Mouse (Mus musculus) megakaryocyte-erythroid progenitor cell, adult 5-6 weeks (primary cell): ENCODE results near the gene Enox1. TPM values are rescaled to one million over a fixed set of nuclear protein-coding genes. Genes with fewer than 3 reads are reported as not detected.
A peak's percentile ranks its signal among the peaks of the same experiment; 100 is the strongest.

Experiments
- ATAC-seq: replicated peaks from 2 replicates; pipeline ENCODE4 v1.8.0; 2016; ENCODE audit warnings: mild to moderate bottlenecking, inconsistent platforms; ENCODE audit not compliant: severe bottlenecking, poor library complexity, low FRiP score, low TSS enrichment
- total RNA-seq, 2 experiments: library from RNA; stranded (forward) in 1 of 2; stranded (reverse) in 1 of 2; fragments of 200-1000, 215-1000 nt in 1 of 2; fragments of >200 nt in 1 of 2; fragmentation: Nextera tagmentation in 1 of 2; gene quantifications; 2 replicates each; pipeline ENCODE4 v1.2.3; 2014 to 2017

The Enox1 gene
- total RNA-seq, 2 experiments from 2014 or later, result not detected

DNA sequence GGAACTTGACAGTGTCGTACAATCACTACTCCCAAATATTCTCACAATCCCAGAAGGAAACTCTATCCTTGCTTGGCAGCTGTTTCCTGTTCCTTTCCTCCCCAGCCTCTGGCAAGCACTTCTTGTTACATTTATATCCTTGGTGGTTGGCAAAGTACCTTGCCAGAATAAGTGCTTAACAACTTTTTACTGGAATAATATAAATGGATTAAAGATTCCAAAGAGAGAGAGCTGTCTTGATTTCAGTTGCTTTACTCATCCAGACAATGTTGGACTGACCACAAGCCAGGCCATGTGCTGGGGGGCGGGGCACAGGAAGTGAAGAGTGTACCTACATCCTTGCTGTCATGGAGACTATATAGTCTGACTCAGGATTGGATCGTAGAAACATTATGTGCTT is 189.7 kb downstream of the Enox1 start:
- no peak for ATAC-seq

DNA sequence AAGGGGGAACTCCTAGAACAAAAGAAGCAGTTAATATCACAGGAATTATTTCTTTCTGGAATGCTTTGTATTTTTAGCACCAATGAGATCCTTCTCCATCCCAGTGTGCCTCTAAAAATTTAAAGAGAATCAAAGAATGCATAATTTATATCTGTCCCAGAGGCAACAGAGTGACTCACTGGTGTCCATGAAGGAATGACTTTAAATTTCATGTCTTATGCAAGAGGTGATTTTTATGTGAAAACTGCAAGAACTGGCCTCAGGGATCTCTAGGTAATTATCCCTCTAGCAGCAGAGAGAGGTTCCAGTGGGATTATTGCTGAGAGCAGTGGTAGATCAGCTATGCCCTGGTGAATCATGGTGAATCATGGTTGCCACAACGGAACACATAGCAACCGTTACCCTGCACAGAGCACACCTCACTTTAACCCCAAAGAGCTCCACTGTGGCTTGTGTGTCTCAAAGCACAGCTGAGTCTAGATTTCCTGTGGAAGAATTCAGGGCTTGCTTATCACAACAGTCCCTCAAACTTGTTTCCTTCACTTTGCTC is 195.3 kb downstream of the Enox1 start:
- ATAC-seq, result no peak

DNA sequence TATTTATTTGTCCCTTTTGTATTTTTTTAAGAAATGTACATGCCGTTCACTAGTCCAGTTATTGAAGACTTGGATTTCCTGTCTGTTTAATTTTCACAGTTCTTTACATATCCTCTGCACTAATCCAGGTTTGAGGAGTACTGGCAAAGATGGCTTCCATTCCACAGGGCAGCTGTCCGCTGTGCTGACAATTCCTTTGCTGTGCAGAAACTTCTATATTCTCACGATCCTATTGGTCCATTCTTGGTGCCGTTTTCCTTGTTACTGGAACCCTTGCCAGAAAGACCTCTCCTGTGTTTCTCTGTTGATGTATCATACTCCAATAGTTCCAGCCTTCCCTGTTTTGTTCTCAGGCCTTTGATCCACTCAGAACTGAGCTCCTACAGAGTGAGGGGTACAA is 206.1 kb downstream of the Enox1 start:
- no peak for ATAC-seq

DNA sequence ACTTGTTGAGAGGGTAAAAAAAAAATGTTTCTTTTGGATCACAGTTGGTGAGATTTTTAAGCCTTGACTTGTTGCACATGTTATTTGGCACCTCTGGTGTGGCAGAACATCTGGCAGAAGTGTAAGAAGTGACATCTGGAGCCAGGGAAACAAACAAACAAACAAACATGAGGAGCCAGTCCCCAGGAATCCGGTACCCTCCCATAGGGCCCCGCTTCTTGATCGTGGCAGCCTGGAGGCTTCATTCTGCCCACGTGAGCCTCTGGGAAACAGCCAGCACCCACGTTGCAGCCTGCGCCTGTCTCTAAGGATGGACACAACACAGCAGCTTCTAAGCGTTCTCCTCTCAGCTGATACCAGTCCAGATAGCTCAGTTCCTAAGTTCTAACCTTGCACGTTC is 211.8 kb downstream of the Enox1 start:
- ATAC-seq, result no peak

DNA sequence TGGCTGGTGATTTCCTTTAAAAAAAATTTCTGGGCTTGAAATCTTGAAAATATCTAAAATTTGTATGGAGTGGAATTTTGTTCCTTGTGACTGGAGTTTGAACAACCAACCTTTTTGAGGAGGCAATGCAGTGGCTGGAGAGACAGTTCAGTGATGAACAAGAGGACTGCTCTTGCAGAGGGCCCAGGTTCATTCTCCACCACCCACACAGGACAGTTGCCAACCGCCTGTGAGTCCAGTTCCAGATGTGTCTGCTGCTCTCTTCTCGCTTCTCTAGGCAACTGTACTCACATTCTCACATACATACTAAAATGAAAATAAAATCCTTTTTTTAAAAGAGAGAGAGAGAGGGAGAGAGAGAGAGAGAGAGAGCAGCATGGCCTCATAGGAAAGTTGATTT is 212.5 kb downstream of the Enox1 start:
- no peak for ATAC-seq

DNA sequence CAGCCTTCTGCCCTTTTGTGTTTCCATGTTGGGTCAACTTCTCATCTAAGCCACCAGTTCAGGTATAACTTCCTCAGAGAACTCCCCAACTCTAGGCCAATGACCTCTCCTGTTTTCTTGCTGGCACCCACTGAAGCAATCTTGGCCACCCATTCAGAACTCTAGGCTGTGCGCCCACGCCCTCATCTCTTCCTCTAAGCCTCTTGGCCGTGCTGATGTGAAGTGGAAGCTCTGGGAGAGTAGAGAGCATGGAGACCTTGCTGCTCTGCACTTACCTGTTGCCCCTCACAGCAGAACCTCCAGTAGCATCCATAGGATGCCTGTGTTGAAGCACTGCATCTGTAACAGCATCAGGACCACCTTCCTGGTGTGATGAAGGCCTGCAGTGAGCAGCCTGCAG is 214.0 kb downstream of the Enox1 start:
- ATAC-seq, result no peak

DNA sequence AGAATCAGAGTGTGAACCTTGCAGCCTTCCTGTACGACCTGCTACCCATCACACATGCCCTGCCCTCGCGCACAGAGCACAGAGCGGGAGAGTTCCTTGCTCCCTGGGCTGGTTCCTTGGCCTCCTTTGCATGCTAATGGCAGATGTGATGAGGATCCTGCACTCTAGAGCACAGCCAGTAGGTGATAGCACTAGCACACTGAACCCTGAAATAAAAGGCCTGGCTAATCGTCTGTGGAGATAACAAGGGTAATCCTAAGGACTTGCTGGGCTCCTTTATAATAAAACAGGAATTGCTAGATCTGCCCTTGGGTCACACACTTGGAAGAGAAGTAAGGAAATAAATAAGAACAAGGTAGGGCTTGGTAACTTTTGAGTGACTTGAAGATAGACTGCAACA is 215.4 kb downstream of the Enox1 start:
- ATAC-seq, result no peak

DNA sequence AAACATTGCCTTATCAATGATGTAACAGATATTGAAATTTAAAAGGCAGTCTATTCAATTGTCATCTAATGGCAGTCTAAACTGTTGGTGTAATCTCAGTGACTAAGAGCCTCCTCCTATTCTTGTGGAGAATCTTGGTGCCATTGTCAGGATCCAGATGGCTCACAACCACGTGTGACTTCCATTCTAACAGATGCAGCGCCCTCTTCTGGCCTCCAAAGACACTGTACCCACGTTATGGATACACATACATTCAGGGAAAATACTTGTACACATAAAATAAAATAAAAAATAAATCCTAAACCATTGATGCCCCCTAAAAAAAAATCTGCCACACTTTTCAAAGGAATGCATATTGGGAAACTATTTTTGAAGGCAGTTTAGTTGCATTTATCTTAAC is 216.6 kb downstream of the Enox1 start:
- no peak for ATAC-seq

DNA sequence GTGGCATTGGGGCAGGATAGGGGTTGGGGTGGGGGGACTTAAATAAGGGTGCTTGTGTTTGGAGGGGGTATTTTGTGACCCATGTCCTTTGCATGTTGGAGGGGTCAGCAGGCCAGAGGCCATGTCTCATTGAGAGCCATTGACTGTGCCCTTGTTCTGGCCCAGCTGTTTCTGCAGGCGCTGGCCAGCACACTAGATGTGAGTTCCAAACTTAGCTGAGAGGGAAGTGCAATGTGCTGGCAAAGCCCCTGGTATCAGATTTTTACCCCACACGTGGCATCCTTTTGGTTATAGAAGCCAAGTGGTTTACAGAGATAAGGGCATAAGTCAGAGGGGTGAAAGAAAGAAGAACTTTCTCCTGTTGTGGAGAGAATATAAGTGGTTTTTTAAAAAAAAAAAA is 218.5 kb downstream of the Enox1 start:
- ATAC-seq, result peak; percentile 86

DNA sequence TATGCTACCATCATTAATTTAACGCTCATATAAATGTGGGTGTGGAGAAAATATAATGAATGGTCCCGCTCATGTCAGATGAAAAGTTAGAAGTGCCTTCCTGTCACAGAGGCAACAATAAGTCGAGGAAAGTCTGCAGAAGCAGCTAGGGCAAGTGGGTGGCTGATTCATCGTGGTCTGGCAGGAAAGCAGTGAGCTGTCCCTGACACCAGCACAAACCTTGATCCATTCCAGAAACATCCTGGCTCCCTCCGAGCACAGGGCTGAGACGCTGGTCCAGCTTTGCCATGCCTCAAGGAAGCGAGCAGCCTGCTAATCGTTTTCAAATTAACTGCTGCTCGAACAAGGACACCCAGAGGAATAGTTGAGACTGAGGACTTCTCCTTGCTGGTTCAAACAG is 219.1 kb downstream of the Enox1 start:
- peak; percentile 56; the same call in 1 of the 2 replicates for ATAC-seq

DNA sequence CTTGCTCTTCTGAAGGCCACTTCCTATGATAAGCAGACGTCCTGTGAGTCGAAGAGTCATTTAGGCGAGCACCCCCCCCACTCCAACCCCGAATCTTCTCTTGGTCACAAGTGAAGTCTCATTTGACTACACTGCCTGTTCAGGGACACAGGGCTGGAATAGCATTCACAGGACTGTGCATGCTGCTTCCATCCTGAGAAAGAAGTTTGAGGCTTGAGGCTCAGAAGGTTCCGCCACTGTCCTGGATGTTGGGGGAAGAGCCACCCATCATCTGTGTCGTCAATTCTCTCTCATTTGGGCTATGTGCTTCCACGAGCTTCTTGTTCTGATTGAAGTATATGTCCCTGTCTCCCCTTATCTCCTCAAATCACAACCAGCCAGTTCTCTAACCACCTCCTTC is 220.2 kb downstream of the Enox1 start:
- ATAC-seq, result no peak

DNA sequence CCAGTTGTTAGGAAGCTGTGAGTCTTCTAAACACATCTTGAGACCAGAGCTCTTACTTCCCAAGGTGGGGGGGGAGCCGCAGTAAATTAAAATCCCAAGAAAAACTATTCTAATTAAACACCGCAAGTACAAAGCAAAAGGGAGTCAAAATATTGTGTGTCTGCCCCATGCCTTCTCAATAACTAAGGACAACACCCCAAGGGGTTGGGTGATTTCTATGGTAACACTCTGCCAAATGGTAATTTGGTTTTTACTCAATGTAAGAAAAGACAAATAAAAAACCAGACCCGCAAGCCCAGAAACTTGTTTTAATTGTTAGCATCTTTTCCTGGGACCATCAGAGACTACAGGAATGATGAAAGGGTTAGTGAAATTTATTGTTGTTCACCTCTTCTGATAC is 220.9 kb downstream of the Enox1 start:
- ATAC-seq, result no peak

DNA sequence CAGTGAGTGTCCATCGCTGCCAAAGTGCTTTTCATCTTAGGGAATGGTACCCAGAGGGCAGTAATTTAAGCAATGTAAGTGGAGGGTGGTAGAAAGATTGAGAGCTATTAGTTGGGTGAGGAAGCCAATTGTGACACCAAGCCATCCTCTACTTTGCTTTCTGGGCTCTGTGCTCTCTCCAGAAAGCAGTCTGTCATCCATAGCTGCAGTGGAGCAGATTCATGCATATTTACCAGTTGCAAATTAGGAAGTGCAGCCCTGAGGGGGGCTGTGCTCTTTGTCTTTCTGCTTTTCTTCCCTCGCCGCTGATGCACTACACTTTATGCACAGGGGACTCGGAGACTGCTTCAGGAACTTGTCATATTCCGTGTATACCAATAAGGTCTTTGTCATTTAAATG is 221.3 kb downstream of the Enox1 start:
- no peak for ATAC-seq

DNA sequence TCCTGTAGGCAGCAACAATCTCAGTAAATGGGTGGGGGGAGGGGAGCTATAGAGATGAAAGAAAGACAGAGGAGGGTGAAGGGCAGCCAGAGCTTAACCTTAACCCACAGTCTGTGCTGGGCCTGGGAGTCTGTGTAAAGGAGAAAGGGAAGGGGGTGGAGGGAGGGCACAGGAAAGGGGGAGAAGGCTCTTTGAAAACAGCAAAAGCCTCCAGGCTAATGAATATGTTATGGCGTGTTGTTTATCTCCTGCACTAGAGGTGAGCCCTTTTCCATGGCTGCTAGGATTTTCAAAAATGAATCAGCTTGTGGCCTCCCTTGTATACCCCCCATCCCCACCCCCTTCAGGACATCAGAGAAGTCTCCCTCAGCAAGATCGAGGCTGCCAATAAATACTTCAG is 225.0 kb downstream of the Enox1 start:
- no peak for ATAC-seq

DNA sequence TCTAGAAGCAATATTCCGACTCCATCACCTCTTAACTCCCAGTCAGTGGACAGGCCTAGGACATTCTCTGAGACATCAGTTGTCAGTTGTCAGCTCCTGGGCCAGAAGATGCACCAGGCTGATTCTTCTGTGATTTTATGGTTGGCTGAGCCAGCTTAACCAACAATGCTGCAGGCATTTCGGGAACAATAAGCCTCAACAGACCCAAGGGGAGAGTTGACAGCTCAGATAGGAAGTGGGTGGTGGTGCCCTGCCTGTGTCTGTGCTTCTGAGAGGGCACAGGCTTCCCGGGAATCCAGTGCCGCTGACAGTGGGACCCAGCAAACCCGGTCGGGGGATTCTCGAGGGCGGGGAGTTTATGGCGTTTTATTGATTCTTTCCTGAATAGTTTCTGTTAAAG is 229.1 kb downstream of the Enox1 start:
- no peak for ATAC-seq

DNA sequence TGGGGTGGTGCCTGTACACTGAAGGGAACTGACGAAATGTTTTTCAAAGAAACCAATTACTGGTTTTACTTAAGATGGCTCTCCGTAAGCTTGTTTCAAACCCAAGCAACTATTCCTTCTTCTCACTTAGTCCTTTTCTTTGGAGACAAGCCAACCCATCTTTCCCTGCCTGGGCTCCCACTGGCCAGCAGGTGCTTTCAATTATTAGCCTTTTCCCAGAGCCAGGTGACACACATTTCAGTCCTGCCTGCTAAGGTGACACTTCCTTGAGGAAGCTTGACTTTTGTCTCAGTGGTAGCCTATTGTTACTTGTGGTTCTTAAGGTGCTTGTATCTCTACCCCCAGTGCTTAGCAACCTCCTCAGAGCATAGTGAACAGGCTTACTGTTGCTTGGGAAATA is 231.3 kb downstream of the Enox1 start:
- no peak for ATAC-seq

DNA sequence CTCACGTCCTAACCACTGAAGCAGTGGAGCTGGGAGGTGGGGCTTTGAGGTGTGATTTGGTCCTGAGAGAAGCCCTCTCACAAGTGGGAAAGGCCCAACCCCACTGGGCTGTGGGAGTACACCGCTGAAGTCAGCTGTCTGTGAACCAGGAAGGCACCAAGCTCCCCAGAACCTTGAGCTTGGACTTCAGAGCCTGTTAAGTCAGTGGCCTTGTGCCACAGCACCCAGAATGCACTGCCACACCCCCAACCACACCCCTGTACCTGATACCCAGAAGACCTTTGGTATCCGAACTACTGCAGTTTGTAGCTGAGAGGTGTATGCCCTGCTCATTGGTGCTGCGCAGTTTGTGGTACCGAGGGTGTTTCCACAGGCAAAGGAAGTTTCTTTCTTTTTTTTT is 232.7 kb downstream of the Enox1 start:
- no peak for ATAC-seq

DNA sequence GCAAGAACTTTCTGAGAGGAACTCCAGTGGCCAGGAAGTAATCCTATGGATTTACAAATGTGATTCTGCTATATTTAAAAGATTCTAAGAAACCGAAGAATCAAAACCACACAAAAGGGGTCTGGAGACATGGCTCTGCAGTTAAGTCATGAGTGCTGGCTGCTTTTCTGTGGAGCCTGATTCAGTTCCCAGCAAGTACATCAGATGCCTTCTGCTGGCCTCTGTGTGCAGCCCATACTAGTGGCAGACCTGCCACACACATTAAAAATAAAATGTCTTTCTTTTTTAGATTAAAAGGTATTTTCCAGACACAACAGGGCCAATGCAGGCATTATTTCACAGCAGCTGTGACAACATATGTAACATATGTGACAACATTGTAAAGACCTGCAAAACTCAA is 235.9 kb downstream of the Enox1 start:
- no peak for ATAC-seq

DNA sequence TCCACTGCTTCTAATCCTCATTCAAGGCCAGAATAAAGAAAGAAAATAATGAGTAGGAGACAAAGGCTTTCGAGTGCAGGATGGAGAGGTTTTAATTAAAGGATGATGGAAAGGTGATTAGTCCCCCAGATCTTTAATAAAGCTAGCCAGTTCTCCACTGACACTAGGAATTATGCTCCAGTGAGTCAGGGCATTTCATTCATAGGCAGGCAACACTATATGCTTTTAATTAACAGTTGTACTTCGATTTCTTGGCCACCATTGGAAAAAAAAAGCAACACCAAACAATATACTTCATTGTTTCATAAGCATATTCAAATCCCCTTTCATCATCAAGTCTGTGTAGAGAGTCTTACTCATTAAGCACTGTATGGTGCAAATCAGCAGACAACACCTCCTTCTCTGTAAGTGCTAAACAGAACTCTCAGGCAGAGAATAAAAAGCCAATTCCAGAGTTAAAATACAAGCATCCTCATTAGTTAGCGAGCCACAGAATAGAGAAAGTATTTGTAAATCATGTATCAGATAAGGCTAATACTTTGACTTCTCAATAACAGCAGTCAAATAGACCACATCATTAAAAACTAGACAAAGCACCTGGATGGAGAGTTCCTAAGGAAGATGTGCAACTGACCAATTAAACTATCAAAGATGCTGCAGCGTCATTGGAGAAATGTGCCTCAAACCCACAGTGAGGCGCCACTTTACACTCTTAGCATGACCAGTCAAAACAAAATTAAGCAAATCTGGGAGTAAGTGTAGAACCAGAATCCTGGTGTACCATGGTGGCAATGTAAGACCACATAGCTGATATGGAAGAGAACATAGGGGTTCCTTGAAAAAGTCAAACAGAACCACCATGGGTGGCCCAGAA is 249.9 kb downstream of the Enox1 start:
- no peak for ATAC-seq

DNA sequence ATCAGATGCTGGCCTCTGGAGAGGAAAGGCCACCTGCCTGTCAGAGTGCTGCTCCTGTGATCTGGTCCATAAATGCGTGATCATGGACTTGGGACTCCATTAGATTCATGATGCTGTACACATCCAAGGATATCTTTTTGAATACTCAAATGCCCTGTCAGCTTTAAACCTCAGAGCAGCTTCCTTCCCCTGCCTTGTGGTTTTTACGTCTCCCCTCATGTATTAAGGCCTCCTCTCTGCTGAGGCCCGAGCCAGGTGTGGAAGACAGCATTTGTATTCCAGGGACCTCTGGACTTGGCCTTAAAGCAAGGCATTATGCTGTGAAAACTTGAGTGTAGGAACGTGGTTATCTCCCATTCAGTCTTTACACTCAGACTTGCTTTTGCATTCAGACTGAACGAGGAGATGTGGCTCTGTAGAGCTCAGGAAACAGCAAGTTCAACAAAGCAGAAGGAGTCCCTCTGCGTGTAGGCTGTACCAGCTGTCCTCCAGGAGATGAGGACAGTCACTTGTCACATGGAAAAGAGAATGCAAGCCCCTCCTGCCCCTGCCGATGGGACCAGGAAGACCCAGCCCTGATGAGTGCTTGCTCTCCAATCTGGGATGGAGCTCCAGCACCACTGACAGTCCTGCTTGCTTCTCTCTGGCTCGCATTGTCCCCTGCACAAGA is 252.8 kb downstream of the Enox1 start:
- ATAC-seq, result no peak

DNA sequence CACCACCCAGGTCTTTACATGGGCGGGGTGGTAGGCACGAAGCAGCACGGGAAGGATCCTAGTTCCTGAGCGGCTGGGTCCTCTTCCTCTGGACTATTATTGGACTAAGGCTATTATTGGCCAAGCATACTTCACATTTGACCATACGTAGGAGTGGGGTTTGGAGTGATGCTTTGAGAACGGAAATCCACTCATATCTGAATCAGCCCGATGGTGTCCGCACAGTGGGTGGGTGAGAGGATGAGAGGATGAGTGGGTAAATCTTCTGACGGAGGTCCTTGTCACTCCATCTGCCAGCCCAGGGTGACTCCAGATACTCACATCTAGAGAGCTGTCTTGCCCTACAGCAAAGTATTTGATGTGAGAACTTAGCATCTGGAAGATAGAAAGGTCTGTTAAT is 253.8 kb downstream of the Enox1 start:
- ATAC-seq, result no peak
